Mouse (Mus musculus): ENCODE measurements at regions not wholly inside any gene's neighbourhood (a gene's known extent, or its start where the extent isn't known, plus 50 kb on each side); places are given as distances from the start of the nearest gene placed in this dataset.

GRCm38 (mm10) chr7:83474471-83474870 lies 110.3 kb upstream of the Tmc3 start:
- TF ChIP-seq CTCF (IDR thresholded peaks at IDR 0.05; ENCODE audit: borderline replicate concordance, control insufficient read depth, extremely low read depth, insufficient read depth, low read length, poor library complexity) (no peak), POLR2A (IDR thresholded peaks at IDR 0.05; ENCODE audit: control insufficient read depth, extremely low read depth, insufficient read depth, low read length, poor library complexity) (no peak)
